Mouse (Mus musculus) embryonic fibroblast, embryonic 13.5 days (primary cell): ENCODE measurements around the gene Erf.

Experiments used
- CTCF ChIP-seq: IDR thresholded peaks from 2 replicates; pipeline ENCODE4 v1.5.1; 2011; ENCODE audit warnings: mild to moderate bottlenecking, control low read depth, low read length, moderate library complexity, borderline replicate concordance; ENCODE audit not compliant: insufficient read depth
- POLR2A ChIP-seq: IDR thresholded peaks from 2 replicates; pipeline ENCODE4 v1.6.1; 2011; ENCODE audit warnings: low read depth, mild to moderate bottlenecking, control low read depth, low read length, moderate library complexity

GRCm38 (mm10) chr7:25209161-25209622 is 41.4 kb downstream of the Erf start:
- no peak for TF ChIP-seq POLR2A
- no peak for TF ChIP-seq CTCF
